ENCODE assay signal across 14 mouse cellular contexts in the genomic region with DNA sequence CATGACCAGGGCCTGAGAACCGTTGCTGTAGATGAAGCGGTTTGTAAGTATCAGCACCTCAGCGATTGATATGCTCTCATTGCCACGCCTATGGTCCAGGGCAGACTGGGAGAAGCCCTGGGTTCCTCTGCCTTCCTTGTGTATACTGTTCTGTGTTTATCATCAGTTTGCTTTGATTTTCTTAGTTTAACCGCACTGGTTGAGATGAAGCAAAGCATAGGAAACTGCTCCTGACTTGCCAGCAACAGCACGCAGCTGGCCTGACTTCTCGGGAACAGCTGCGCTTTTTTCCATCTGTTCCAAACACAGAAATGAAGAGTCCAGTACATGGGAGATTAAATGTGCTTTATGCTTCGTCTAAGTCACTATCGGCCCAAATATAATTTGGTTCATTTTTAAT.
DNase-seq lines count a peak whose midpoint lies in the region; ATAC-seq and TF ChIP-seq lines count a peak whose summit lies in the region.
"Had no signal": no experiment of that assay in that cellular context is flagged by ENCODE, and none has a peak within 500 bp of the region (broad histone marks: within the 10 kb centered on the region; RNA-seq: fewer than 3 reads in every experiment).

No protein-coding gene starts in this region.

- no peaks in the 10 kb centered on the region; the same call in 1 of the 2 replicates for H3K4me1 ChIP-seq in limb, embryonic 14.5 days (ENCODE audit: control insufficient read depth, insufficient read depth, low read length)
- H3K4me1 ChIP-seq: embryonic facial prominence, embryonic 12.5 days; liver, embryonic 13.5 days had no signal

- peak; percentile 88 for DNase-seq in heart, adult 11 months
- no peak for DNase-seq in heart, postnatal 25 days (ENCODE audit: low spot score)
- peak; percentile 10 for DNase-seq in kidney, postnatal 10 days
- no peak for DNase-seq in kidney, adult 9 months
- DNase-seq in brain, adult 2 months (ENCODE audit: low read depth, low spot score), result peak; percentile 40
- peak; percentile 37 for DNase-seq in limb, embryonic 14.5 days (ENCODE audit: low spot score)
- no peak for DNase-seq in ovary, postnatal 36 days (ENCODE audit: low spot score)
- DNase-seq: cerebellum, postnatal 25 days; kidney, adult 11 months; liver, embryonic 13.5 days; thymus, adult 2 months had no signal

- peak; percentile 50 for ATAC-seq in limb, embryonic 14.5 days (ENCODE audit: low FRiP score, low read depth)
- ATAC-seq: Patski had no signal

- H3K27me3 ChIP-seq in limb, embryonic 14.5 days (ENCODE audit: control insufficient read depth, insufficient read depth, low read length), result no peaks in the 10 kb centered on the region
- H3K27me3 ChIP-seq: embryonic facial prominence, embryonic 12.5 days; liver, embryonic 13.5 days had no signal

- TF ChIP-seq POLR2A in limb, embryonic 14.5 days (IDR thresholded peaks at IDR 0.05; ENCODE audit: borderline replicate concordance, extremely low read depth, insufficient read depth, insufficient read length), result no peak

- no peak overlapping the region for H3K4me3 ChIP-seq in limb, embryonic 14.5 days (replicated peaks; ENCODE audit: low read length)
- H3K4me3 ChIP-seq: embryonic facial prominence, embryonic 12.5 days; liver, embryonic 13.5 days; midbrain, embryonic 10.5 days had no signal

- WGBS in limb, embryonic 14.5 days, result 58% methylated on average over 10 of the region's 10 CpGs

- intact Hi-C loops in heart, postnatal 25 days (cut with DNase I), result no loop called here

- H3K9me3 ChIP-seq in limb, embryonic 14.5 days (ENCODE audit: control insufficient read depth, low read length), result no peaks in the 10 kb centered on the region
- H3K9me3 ChIP-seq: embryonic facial prominence, embryonic 12.5 days; liver, embryonic 13.5 days; midbrain, embryonic 10.5 days had no signal

- H3K27ac ChIP-seq in limb, embryonic 14.5 days (replicated peaks; ENCODE audit: low read depth, low read length), result no peak overlapping the region
- H3K27ac ChIP-seq: embryonic facial prominence, embryonic 12.5 days; liver, embryonic 13.5 days; midbrain, embryonic 10.5 days had no signal

- H3K9ac ChIP-seq in limb, embryonic 14.5 days (ENCODE audit: low read depth, low read length, severe bottlenecking), result no peak overlapping the region
- H3K9ac ChIP-seq: embryonic facial prominence, embryonic 12.5 days; liver, embryonic 13.5 days had no signal

- no peaks in the 10 kb centered on the region for H3K36me3 ChIP-seq in limb, embryonic 14.5 days (ENCODE audit: control insufficient read depth, insufficient read depth, low read length)
- H3K36me3 ChIP-seq: embryonic facial prominence, embryonic 12.5 days; liver, embryonic 13.5 days; midbrain, embryonic 10.5 days had no signal

- no peak overlapping the region for H3K4me2 ChIP-seq in limb, embryonic 14.5 days (replicated peaks; ENCODE audit: low read depth, low read length, severe bottlenecking)
- H3K4me2 ChIP-seq: embryonic facial prominence, embryonic 12.5 days; liver, embryonic 13.5 days had no signal

Comparison
In these comparisons a context has a peak if more than half of its experiments do, and no peak if none do; other contexts are left out.
1. DNase-seq: peak in heart, adult 11 months (single experiment), kidney, postnatal 10 days (single experiment), brain, adult 2 months (single experiment) and limb, embryonic 14.5 days (single experiment); none in heart, postnatal 25 days (single experiment), kidney, adult 9 months (single experiment) and ovary, postnatal 36 days (single experiment).